Comparison of ENCODE assay signal across 8 mouse cellular contexts in genomic region chr9:21149654-21150419, GRCm38 (mm10). TPM values are rescaled to one million over a fixed set of nuclear protein-coding genes. Genes with fewer than 3 reads are reported as not detected.
A peak's percentile ranks its signal among the peaks of the same experiment; 100 is the strongest.
DNase-seq lines count a peak whose midpoint lies in the region; ATAC-seq lines count a peak whose summit lies in the region.

Cdc37 (minus strand) TSS chr9:21149982.

- intact Hi-C loops in gastrocnemius, postnatal 14 days (cut with DNase I; ENCODE audit: low total_unique reads): no loop called here
- intact Hi-C loops in left cerebral cortex, postnatal 10 days (cut with DNase I): no loop called here

- DNase-seq in adipocyte (ENCODE audit: low spot score): peak; percentile 90
- peak; percentile 97 for DNase-seq in embryo, embryonic 10 days (ENCODE audit: low spot score)
- DNase-seq in gastrocnemius, postnatal 14 days: peak; percentile 93
- peak; percentile 89 to 96 for DNase-seq in left cerebral cortex, postnatal 10 days (ENCODE audit: extremely low spot score in 1 of 2, low spot score in 2 of 2)
- peak; percentile 92 for DNase-seq in right cerebral cortex, postnatal 25 days
- peak; percentile 91 to 92 for DNase-seq in urinary bladder, postnatal 4 days (ENCODE audit: low spot score in 2 of 2)

- peak; percentile 77 for ATAC-seq in inflammation-experienced regulatory T-cells, adult 6 months
- peak; percentile 83 for ATAC-seq in megakaryocyte-erythroid progenitor cell, adult 5-6 weeks (replicated peaks; ENCODE audit: low FRiP score, low TSS enrichment, poor library complexity, severe bottlenecking)

RNA-seq across cellular contexts. Expression of gene Cdc37, which starts in this region (rescaled TPM):
- 100 to 1,000 TPM; 138 to 139 TPM for total RNA-seq in gastrocnemius, postnatal 14 days (2021)
- 10 to 100 TPM; 84.2 to 97.0 (median 95.3) TPM for polyA plus RNA-seq in inflammation-experienced regulatory T-cells, adult 6 months (2017; shearing (Covaris generic))
- total RNA-seq in left cerebral cortex, postnatal 10 days (2021): 100 to 1,000 TPM; 127 to 129 TPM
- total RNA-seq in megakaryocyte-erythroid progenitor cell, adult 5-6 weeks (2014; fragmentation: Nextera tagmentation): 182 and 193 TPM in 2 replicates
- total RNA-seq in megakaryocyte-erythroid progenitor cell, adult 5-6 weeks (2017): 385 and 442 TPM in 2 replicates

Comparison
In these comparisons a context has a peak if more than half of its experiments do, and no peak if none do; other contexts are left out.
1. Peak in every context shown above with its lines: DNase-seq and ATAC-seq.